Mouse (Mus musculus): ENCODE data around the gene 9330182L06Rik. TPM values are rescaled to one million over a fixed set of nuclear protein-coding genes. Genes with fewer than 3 reads are reported as not detected.
A peak's percentile ranks its signal among the peaks of the same experiment; 100 is the strongest.

9330182L06Rik gene
- polyA plus RNA-seq, 1 experiment from 2014 or later = 12.4 TPM

- H3K4me1 ChIP-seq (replicated peaks; ENCODE audit: control insufficient read depth, insufficient read depth, low read length) = no peaks in the 10 kb centered on the region
- no peaks in the 10 kb centered on the region for H3K9me3 ChIP-seq (ENCODE audit: control insufficient read depth, low read length)
- whole genome bisulfite sequencing = 84% methylated on average over 7 of the region's 7 CpGs
- no peak overlapping the region for H3K9ac ChIP-seq (ENCODE audit: low read depth, low read length)
- H3K4me3 ChIP-seq (ENCODE audit: low read depth, low read length) = no peak overlapping the region
- ATAC-seq (ENCODE audit: low FRiP score) (no peak), DNase-seq (ENCODE audit: low spot score) (no peak)
- no peaks in the 10 kb centered on the region for H3K27me3 ChIP-seq (ENCODE audit: control insufficient read depth, insufficient read depth, low read length)
- no peak overlapping the region for H3K4me2 ChIP-seq (replicated peaks; ENCODE audit: low read depth, low read length)
- no peaks in the 10 kb centered on the region for H3K36me3 ChIP-seq (ENCODE audit: control insufficient read depth, insufficient read depth, low read length)
- H3K27ac ChIP-seq (ENCODE audit: low read depth, low read length) = no peak overlapping the region
Measured at GRCm38 (mm10) chr5:9389968-9390367, 124.0 kb downstream of the 9330182L06Rik start.

DNA sequence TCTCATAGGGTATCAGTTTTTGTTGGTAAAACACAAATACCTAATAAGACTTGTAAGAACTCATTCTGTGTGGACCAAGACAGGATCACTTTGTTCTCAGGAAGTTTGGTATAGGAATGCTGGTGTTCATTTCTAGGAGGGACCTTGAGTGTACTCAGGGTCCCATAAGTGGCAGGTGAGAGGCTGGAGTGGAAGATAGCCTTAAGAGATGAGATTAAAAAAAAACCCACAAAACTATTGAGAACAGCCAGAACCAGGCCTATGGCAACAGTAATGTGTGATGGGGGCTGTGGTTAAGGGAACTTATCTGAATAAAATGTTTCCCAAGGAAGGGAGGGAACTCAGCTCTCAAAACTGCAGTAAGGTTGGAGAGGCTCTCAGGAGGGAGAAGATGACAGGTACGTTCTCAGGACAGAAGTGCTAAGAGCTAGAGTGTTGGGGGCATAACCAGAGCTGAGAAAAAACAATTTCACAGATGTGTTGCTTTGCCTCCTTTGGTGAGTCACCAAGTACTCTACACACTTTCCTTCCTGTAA, 126.0 kb downstream of the 9330182L06Rik start:
- WGBS = 78% methylated on average over 1 of the region's 1 CpGs
- DNase-seq (ENCODE audit: low spot score) (no peak), ATAC-seq (ENCODE audit: low FRiP score) (no peak)

DNA sequence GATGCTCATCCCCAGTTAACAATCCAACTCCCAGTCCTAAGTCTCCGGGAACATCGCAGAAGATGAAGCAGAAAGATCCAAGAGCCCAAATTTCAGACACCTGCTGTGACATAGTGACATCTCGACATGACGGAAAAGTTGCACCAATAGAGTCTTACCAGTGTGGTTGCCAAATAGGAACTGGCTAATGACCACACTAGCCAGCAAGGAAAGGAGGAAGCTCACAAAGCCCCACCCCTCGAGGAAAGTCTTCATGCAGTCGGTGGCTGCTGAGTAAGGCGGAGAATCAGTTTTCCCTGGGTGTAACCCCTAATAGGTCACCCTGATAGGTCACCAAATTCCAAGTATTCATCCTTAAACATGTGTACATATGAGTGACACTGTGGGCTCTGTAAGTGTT, 151.2 kb downstream of the 9330182L06Rik start:
- DNase-seq (ENCODE audit: low spot score) (no peak), ATAC-seq (ENCODE audit: low FRiP score) (no peak)
- Histone ChIP-seq H3K9me3 (ENCODE audit: control insufficient read depth, low read length) (no peaks in the 10 kb centered on the region), H3K36me3 (ENCODE audit: control insufficient read depth, insufficient read depth, low read length) (no peaks in the 10 kb centered on the region), H3K9ac (ENCODE audit: low read depth, low read length) (no peak overlapping the region), H3K27me3 (ENCODE audit: control insufficient read depth, insufficient read depth, low read length) (no peaks in the 10 kb centered on the region), H3K4me2 (replicated peaks; ENCODE audit: low read depth, low read length) (no peak overlapping the region), H3K27ac (ENCODE audit: low read depth, low read length) (no peak overlapping the region), H3K4me3 (ENCODE audit: low read depth, low read length) (no peak overlapping the region), H3K4me1 (replicated peaks; ENCODE audit: control insufficient read depth, insufficient read depth, low read length) (no peaks in the 10 kb centered on the region)
- WGBS = 84% methylated on average over 7 of the region's 7 CpGs

More for the DNA sequence above, 126.0 kb downstream of the 9330182L06Rik start:
- no peak overlapping the region for H3K4me3 ChIP-seq (ENCODE audit: low read depth, low read length)
- H3K9me3 ChIP-seq (ENCODE audit: control insufficient read depth, low read length) = no peaks in the 10 kb centered on the region
- H3K9ac ChIP-seq (ENCODE audit: low read depth, low read length) = no peak overlapping the region
- H3K27me3 ChIP-seq (ENCODE audit: control insufficient read depth, insufficient read depth, low read length) = no peaks in the 10 kb centered on the region
- H3K36me3 ChIP-seq (ENCODE audit: control insufficient read depth, insufficient read depth, low read length) = no peaks in the 10 kb centered on the region
- no peak overlapping the region for H3K27ac ChIP-seq (ENCODE audit: low read depth, low read length)
- no peak overlapping the region for H3K4me2 ChIP-seq (replicated peaks; ENCODE audit: low read depth, low read length)
- no peaks in the 10 kb centered on the region for H3K4me1 ChIP-seq (replicated peaks; ENCODE audit: control insufficient read depth, insufficient read depth, low read length)

- 70% methylated on average over 9 of the region's 9 CpGs for WGBS
- ATAC-seq (ENCODE audit: low FRiP score) (no peak), DNase-seq (ENCODE audit: low spot score) (no peak)
- Histone ChIP-seq H3K9ac (ENCODE audit: low read depth, low read length) (no peak overlapping the region), H3K4me1 (replicated peaks; ENCODE audit: control insufficient read depth, insufficient read depth, low read length) (no peaks in the 10 kb centered on the region), H3K4me3 (ENCODE audit: low read depth, low read length) (no peak overlapping the region), H3K27ac (ENCODE audit: low read depth, low read length) (no peak overlapping the region), H3K9me3 (ENCODE audit: control insufficient read depth, low read length) (no peaks in the 10 kb centered on the region), H3K27me3 (ENCODE audit: control insufficient read depth, insufficient read depth, low read length) (no peaks in the 10 kb centered on the region), H3K36me3 (ENCODE audit: control insufficient read depth, insufficient read depth, low read length) (no peaks in the 10 kb centered on the region), H3K4me2 (replicated peaks; ENCODE audit: low read depth, low read length) (no peak overlapping the region)
Measured at GRCm38 (mm10) chr5:9417802-9418201, 151.9 kb downstream of the 9330182L06Rik start.

DNA sequence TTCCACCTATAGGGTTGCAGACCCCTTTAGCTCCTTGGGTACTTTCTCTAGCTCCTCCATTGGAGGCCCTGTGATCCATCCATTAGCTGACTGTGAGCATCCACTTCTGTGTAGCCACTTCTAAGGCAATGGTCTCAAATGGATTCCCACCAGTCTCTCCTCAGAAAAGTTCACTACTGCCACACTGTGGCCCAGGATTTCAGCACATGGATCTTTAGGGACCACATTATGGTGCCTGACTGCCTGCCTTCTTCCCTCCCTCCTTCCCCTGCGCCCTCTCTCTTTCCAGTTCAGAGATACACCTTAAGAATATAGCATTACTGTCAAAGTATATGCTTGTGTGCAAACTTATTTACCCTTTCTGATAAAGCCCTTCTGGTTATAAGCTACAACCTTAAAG, 154.0 kb downstream of the 9330182L06Rik start:
- no peak overlapping the region for H3K4me3 ChIP-seq (ENCODE audit: low read depth, low read length)

DNA sequence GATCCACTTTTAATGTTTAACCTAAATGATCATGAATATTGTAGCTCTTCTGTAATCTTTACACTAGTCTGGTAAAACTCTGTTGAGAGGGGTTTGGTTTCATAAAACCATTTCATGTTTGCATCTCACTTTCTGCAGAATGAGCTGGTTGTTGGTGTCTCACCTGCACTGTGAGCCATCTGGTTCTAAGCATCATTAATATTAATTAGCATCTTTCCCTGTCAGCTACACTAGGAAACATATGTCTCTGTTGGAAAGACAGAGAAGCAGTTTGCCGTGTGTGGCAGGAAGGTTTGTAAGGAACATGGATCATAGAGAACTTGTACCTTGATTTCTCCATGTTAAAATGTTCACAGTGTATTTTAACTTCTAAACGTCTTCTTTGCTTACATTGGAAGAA, 158.5 kb downstream of the 9330182L06Rik start:
- no peak overlapping the region for H3K4me2 ChIP-seq (replicated peaks; ENCODE audit: low read depth, low read length)
- no peak overlapping the region for H3K4me3 ChIP-seq (ENCODE audit: low read depth, low read length)
- H3K27me3 ChIP-seq (ENCODE audit: control insufficient read depth, insufficient read depth, low read length) = no peaks in the 10 kb centered on the region
- DNase-seq (ENCODE audit: low spot score) (no peak), ATAC-seq (ENCODE audit: low FRiP score) (no peak)
- no peaks in the 10 kb centered on the region for H3K9me3 ChIP-seq (ENCODE audit: control insufficient read depth, low read length)
- H3K36me3 ChIP-seq (ENCODE audit: control insufficient read depth, insufficient read depth, low read length) = no peaks in the 10 kb centered on the region
- no peaks in the 10 kb centered on the region for H3K4me1 ChIP-seq (replicated peaks; ENCODE audit: control insufficient read depth, insufficient read depth, low read length)
- no peak overlapping the region for H3K27ac ChIP-seq (ENCODE audit: low read depth, low read length)
- 74% methylated on average over 2 of the region's 2 CpGs for WGBS
- H3K9ac ChIP-seq (ENCODE audit: low read depth, low read length) = no peak overlapping the region

More for the DNA sequence above, 154.0 kb downstream of the 9330182L06Rik start:
- Histone ChIP-seq H3K36me3 (ENCODE audit: control insufficient read depth, insufficient read depth, low read length) (no peaks in the 10 kb centered on the region), H3K4me2 (replicated peaks; ENCODE audit: low read depth, low read length) (no peak overlapping the region), H3K27ac (ENCODE audit: low read depth, low read length) (no peak overlapping the region), H3K27me3 (ENCODE audit: control insufficient read depth, insufficient read depth, low read length) (no peaks in the 10 kb centered on the region), H3K9me3 (ENCODE audit: control insufficient read depth, low read length) (no peaks in the 10 kb centered on the region), H3K4me1 (replicated peaks; ENCODE audit: control insufficient read depth, insufficient read depth, low read length) (no peaks in the 10 kb centered on the region), H3K9ac (ENCODE audit: low read depth, low read length) (no peak overlapping the region)
- ATAC-seq (ENCODE audit: low FRiP score) = 0 out of 2 replicates have a peak, but pooled peaks have one; percentile 45
- 64% methylated on average over 1 of the region's 1 CpGs for WGBS
- peak; percentile 25 for DNase-seq (ENCODE audit: low spot score)

- Histone ChIP-seq H3K4me1 (replicated peaks; ENCODE audit: control insufficient read depth, insufficient read depth, low read length) (no peaks in the 10 kb centered on the region), H3K4me2 (replicated peaks; ENCODE audit: low read depth, low read length) (no peak overlapping the region), H3K4me3 (ENCODE audit: low read depth, low read length) (no peak overlapping the region), H3K9ac (ENCODE audit: low read depth, low read length) (no peak overlapping the region), H3K36me3 (ENCODE audit: control insufficient read depth, insufficient read depth, low read length) (no peaks in the 10 kb centered on the region), H3K27ac (ENCODE audit: low read depth, low read length) (no peak overlapping the region), H3K9me3 (ENCODE audit: control insufficient read depth, low read length) (no peaks in the 10 kb centered on the region), H3K27me3 (ENCODE audit: control insufficient read depth, insufficient read depth, low read length) (no peaks in the 10 kb centered on the region)
- DNase-seq (ENCODE audit: low spot score) (no peak), ATAC-seq (ENCODE audit: low FRiP score) (peak; percentile 4; the same call in 1 of the 2 replicates)
- 74% methylated on average over 2 of the region's 2 CpGs for WGBS
Measured at GRCm38 (mm10) chr5:9427165-9427564, 161.2 kb downstream of the 9330182L06Rik start.

- Histone ChIP-seq H3K27ac (ENCODE audit: low read depth, low read length) (no peak overlapping the region), H3K9ac (ENCODE audit: low read depth, low read length) (no peak overlapping the region), H3K4me3 (ENCODE audit: low read depth, low read length) (no peak overlapping the region), H3K27me3 (ENCODE audit: control insufficient read depth, insufficient read depth, low read length) (no peaks in the 10 kb centered on the region), H3K36me3 (ENCODE audit: control insufficient read depth, insufficient read depth, low read length) (no peaks in the 10 kb centered on the region), H3K4me1 (replicated peaks; ENCODE audit: control insufficient read depth, insufficient read depth, low read length) (no peaks in the 10 kb centered on the region), H3K9me3 (ENCODE audit: control insufficient read depth, low read length) (no peaks in the 10 kb centered on the region), H3K4me2 (replicated peaks; ENCODE audit: low read depth, low read length) (no peak overlapping the region)
- DNase-seq (ENCODE audit: low spot score) (peak; percentile 75), ATAC-seq (ENCODE audit: low FRiP score) (peak; percentile 71)
- WGBS = 46% methylated on average over 10 of the region's 10 CpGs
Measured at GRCm38 (mm10) chr5:9427581-9428241, 161.8 kb downstream of the 9330182L06Rik start.

DNA sequence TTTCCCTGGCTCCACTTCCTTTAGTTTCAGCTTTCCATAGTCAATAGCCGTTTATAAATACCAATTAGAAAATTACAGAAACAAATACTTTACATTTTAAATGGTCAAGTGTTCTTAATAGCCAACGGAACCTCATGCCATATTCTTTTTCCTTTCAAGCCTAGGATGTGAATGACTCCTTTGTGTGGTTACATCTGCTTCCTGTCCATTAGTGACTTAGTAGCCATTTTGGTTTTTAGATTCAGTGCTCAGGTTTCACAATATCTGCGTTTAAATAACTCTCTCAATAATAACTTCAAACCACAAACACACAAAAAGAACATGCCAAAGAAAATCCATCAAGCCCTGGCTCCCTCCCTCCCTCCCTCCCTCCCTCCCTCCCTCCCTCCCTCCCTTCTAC, 162.8 kb downstream of the 9330182L06Rik start:
- no peak overlapping the region for H3K27ac ChIP-seq (ENCODE audit: low read depth, low read length)
- no peak overlapping the region for H3K4me2 ChIP-seq (replicated peaks; ENCODE audit: low read depth, low read length)
- no peaks in the 10 kb centered on the region for H3K9me3 ChIP-seq (ENCODE audit: control insufficient read depth, low read length)
- H3K27me3 ChIP-seq (ENCODE audit: control insufficient read depth, insufficient read depth, low read length) = no peaks in the 10 kb centered on the region
- H3K9ac ChIP-seq (ENCODE audit: low read depth, low read length) = no peak overlapping the region
- no peaks in the 10 kb centered on the region for H3K36me3 ChIP-seq (ENCODE audit: control insufficient read depth, insufficient read depth, low read length)
- WGBS = 75% methylated on average over 3 of the region's 3 CpGs
- ATAC-seq (ENCODE audit: low FRiP score) (no peak), DNase-seq (ENCODE audit: low spot score) (no peak)
- H3K4me3 ChIP-seq (ENCODE audit: low read depth, low read length) = no peak overlapping the region
- H3K4me1 ChIP-seq (replicated peaks; ENCODE audit: control insufficient read depth, insufficient read depth, low read length) = no peaks in the 10 kb centered on the region

Measured in hindbrain, embryonic 11.5 days (tissue).